Mouse (Mus musculus) urinary bladder, postnatal 10 days (tissue): ENCODE measurements around the gene Ogdh.

Source experiments
- DNase-seq: peaks from one replicate; pipeline ENCODE4 v3.0.0; 2022; ENCODE audit warnings: low spot score

Gene Ogdh

DNA sequence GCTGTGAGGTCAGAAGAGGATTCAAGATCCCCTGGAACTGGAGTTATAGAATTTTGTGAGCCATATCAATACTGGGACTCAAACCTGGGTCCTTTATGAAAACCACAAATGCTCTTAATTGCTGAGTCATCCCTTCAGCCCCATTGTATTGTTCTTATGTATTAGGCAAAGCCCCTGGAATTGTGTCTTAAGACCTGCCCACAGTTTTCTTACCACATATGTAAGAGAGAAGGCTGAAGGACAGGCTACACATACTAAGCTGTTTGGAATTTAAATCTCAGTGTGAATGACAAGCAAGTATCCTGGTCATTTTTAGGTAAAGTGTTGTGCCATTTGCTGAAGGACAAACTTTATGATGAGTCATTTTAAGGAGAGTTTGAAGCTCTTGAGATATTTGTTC, 4.6 kb downstream of the Ogdh start:
- no peak for DNase-seq

DNA sequence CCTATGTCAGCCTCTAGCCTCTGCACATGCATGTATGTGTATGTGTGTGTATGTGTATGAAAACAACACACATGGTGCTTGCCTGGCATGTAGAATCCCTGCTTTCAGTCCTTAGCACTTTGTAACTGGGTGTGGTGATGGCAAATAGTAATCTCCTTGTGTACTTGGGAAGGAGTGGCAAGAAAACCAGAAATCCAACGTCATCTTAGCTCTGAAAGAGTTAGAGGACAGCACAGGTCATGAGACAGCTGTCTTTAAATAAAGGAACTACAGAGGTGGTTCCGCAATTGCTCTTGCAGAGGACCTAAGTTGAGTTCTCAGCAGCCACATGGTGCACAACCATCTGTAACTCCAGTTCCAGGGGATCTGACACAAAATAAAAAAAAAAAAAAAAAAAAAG, 8.0 kb downstream of the Ogdh start:
- no peak for DNase-seq

GRCm38 (mm10) chr11:6302793-6303192, 11.4 kb downstream of the Ogdh start:
- DNase-seq = no peak

DNA sequence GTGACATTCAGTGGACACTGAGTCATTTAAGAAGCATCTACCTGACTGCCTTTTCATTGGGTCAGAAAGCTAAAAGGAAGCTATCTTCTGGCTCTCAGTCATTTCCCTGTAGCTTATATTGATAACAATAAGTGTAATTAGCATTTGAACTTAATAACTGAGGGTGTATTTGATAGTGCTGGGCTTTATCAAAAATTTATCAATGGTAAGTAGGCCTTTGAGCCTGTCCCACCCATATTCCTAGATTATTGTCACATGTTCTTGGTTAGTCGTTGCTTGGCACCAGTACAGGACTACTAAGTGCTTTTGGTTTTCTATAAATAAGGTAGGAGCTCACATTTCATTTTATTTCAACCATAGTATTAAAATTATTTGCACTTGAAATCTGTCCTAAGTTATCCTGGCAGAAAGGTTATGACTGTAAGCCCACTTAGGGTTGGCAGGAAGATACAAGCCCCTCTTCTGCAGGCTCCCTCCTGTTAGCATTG, 14.6 kb downstream of the Ogdh start:
- DNase-seq = no peak

DNA sequence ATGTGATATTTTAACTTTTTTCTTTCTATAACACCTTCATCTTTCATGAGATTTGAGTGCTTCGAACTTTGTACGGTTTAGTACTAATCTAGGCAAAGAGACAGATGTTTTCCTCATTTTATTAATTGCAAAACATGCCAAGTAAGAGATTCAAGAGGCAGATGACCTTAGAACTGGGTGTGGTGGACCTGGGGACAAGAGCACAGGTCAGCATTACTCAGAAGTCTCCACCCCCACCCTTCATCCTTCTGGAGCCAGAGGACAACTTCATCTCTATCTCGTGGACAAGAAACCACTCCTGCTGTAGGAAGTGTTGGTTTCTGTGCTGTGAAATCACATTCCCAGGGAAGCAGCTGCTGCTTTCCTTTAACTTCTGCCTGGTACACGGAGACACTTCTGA, 16.7 kb downstream of the Ogdh start:
- DNase-seq = no peak

- DNase-seq = no peak
Measured at GRCm38 (mm10) chr11:6313874-6314406, 22.5 kb downstream of the Ogdh start.

DNA sequence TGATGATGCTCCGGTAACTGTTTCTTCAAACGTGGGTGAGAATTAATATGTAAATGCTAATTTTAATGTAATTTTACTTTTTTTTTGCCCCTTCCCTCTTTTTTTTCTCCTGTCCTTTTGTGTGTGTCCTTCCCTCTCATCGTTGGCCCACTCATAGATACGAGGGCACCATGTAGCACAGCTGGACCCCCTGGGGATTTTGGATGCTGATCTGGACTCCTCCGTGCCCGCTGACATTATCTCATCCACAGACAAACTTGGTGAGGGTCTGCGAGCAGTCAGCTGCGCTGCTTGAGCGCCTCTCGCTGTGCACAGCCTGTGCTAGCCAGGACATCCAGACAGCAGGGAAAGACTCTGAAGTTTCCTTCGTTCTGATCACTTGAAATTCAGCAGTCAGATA, 25.4 kb downstream of the Ogdh start:
- no peak for DNase-seq

DNA sequence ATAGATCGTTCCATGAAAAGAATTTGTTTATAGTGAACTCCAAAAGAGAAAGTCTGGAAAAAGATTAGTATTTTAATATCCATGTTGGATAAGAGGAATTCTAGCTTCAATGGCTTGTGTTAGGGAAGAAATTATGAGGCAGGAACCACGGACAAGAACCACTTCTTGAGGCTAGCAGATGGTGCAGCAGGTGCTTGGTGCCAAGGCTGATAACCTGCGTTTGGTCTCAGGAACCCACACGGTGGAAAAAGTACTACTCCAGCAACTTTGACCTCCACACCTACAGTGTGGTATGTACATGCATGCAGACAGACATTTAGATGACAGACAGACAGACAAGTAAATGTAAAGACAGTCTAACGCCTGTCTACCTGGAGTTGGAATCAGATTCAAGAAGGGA, 27.1 kb downstream of the Ogdh start:
- no peak for DNase-seq

DNA sequence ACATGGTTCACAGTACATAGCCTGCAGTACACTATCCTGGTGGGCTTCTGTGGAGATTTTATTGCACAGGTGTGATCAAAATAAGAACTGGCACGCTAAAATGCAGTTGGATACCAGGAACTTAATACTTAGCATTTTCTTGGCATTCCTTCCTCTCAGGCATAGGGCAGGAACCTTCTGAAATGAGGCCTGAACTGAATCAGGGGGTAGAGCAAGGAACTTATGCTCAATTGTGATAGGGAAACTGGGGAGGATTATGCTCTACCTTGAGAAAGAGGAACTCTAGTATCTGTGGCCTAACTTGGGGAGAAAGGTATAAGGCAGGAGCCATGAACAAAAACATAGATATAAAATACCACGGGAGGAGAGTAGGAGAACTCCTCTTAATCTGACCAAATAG, 27.9 kb downstream of the Ogdh start:
- no peak for DNase-seq

GRCm38 (mm10) chr11:6322086-6322485, 30.7 kb downstream of the Ogdh start:
- no peak for DNase-seq

GRCm38 (mm10) chr11:6323348-6323747, 31.9 kb downstream of the Ogdh start:
- DNase-seq = no peak

DNA sequence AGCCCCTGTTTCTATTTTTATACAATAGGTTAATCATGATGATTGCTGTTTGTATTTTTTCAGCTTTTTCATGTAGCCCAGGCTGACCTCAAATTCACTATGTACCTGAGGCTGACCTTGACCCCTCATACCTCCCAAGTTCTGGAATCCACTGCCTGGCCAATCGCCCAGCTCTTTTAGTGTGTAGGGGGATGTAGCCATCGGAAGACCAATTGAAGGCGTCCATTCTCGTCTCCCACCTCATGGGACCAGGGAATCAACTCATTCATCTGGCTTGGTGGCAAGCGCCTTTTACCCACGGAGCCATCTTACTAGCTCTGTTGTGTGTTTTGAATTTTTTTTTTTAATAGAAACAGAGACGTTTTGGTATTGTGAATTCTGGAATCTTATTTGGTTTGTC, 39.8 kb downstream of the Ogdh start:
- no peak for DNase-seq

GRCm38 (mm10) chr11:6332606-6333005, 41.2 kb downstream of the Ogdh start:
- no peak for DNase-seq

DNA sequence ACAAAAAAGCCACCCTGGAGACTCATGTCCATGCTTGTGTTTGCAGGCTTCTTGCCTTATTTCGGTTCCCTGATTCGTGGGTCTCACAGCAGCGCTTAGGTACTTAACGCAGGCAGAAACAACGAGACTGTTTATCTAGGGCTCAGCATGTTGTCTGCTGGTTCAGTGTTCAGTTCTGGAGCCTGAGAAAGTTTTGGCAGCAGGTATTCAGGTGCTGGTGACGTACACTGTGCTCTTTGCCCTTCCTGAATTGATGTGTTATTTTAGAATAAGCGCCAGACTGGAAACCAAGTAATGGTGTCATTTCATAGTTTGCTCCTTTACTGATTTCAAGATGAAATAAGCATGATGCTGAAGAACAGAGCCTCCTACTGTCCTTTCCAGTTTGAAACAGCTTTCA, 42.0 kb downstream of the Ogdh start:
- DNase-seq = no peak

- no peak for DNase-seq
Measured at GRCm38 (mm10) chr11:6335321-6335720, 43.9 kb downstream of the Ogdh start.

GRCm38 (mm10) chr11:6336689-6337088, 45.3 kb downstream of the Ogdh start:
- no peak for DNase-seq

DNA sequence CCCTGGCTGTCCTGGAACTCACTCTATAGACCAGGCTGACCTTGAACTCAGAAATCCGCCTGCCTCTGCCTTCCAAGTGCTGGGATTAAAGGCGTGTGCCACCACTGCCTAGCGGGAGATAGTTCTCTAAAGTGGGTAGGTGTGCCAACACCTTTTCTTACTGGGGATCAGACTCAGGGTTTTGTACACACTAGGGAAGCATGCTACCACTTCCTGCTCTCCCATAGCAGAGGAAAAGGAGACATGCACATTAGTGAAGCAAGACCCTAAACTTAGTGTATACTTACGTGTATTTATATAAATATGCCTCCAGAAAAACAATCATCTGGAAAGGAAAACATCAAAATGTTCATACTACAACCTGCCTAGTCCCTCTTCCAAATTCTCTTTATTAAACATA, 54.5 kb downstream of the Ogdh start:
- no peak for DNase-seq

- DNase-seq = no peak
Measured at GRCm38 (mm10) chr11:6346966-6347365, 55.5 kb downstream of the Ogdh start.

- DNase-seq = no peak
Measured at GRCm38 (mm10) chr11:6348681-6349200, 57.3 kb downstream of the Ogdh start.

GRCm38 (mm10) chr11:6349586-6349985, 58.2 kb downstream of the Ogdh start:
- no peak for DNase-seq

DNA sequence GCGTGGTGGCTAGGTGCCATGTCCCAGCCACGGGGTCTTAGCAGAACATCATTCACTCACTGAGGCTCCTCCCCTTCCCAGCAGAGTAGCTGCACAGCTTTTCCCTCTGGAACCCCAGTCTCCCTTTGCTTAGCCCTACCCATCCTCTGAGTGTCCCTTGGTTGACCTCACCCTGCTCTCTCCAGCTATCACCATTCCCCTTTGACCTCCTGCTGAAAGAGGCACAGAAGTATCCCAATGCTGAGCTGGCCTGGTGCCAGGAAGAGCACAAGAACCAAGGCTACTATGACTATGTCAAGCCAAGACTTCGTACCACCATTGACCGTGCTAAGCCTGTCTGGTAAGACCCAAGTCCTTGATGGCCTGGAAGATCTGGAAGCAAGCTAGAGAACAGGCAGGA, 63.7 kb downstream of the Ogdh start:
- no peak for DNase-seq

- no peak for DNase-seq
Measured at GRCm38 (mm10) chr11:6364581-6365275, 73.3 kb downstream of the Ogdh start.

GRCm38 (mm10) chr11:6365885-6366284, 74.5 kb downstream of the Ogdh start:
- no peak for DNase-seq

GRCm38 (mm10) chr11:6366434-6366833, 75.0 kb downstream of the Ogdh start:
- no peak for DNase-seq
